Mouse (Mus musculus) CH12.LX (cell line): ENCODE measurements around the gene Dip2b. TPM values are rescaled to one million over a fixed set of nuclear protein-coding genes. Genes with fewer than 3 reads are reported as not detected.

ENCODE experiments used
- DNase-seq: peaks from one replicate; pipeline ENCODE4 v3.0.0-alpha.2; 2013; ENCODE audit errors: extremely low read depth
- H3K27ac ChIP-seq: 2 replicates; pipeline ENCODE4 v1.5.1; 2012; ENCODE audit warnings: low read depth, mild to moderate bottlenecking, control low read depth, moderate library complexity; ENCODE audit not compliant: insufficient read depth
- H3K27me3 ChIP-seq: replicated peaks from 2 replicates; pipeline ENCODE3; 2012; ENCODE audit warnings: inconsistent platforms
- H3K36me3 ChIP-seq, 2 experiments: replicated peaks in 1 of 2; 2 replicates each; pipeline versions ENCODE3 to v1.6.1; 2012; ENCODE audit warnings: inconsistent platforms in 1 of 2, low read length in 1 of 2, mild to moderate bottlenecking in 1 of 2, mixed read lengths in 1 of 2, moderate library complexity in 1 of 2; ENCODE audit not compliant: control insufficient read depth in 1 of 2, insufficient read depth in 1 of 2
- H3K4me1 ChIP-seq, 2 experiments: 2 replicates each; pipeline ENCODE4 v1.6.1; 2012; ENCODE audit warnings: inconsistent platforms in 1 of 2, moderate library complexity in 1 of 2; ENCODE audit not compliant: insufficient read depth in 2 of 2, control insufficient read depth in 1 of 2
- H3K4me2 ChIP-seq: 2 replicates; pipeline ENCODE4 v1.6.1; 2012; ENCODE audit warnings: low read depth, mild to moderate bottlenecking, control low read depth; ENCODE audit not compliant: poor library complexity, insufficient read depth, severe bottlenecking
- H3K4me3 ChIP-seq, 3 experiments: fragments of 150-350 bp in 1 of 3; sonication (generic) in 1 of 3; replicated peaks in 1 of 3; 2 replicates each; pipeline versions ENCODE3 to v1.5.1; 2011 to 2012; ENCODE audit warnings: low read depth in 2 of 3, low read length in 2 of 3, mild to moderate bottlenecking in 2 of 3, moderate library complexity in 2 of 3, control low read depth in 1 of 3, improper control_type of control experiment in 1 of 3, inconsistent platforms in 1 of 3, mixed read lengths in 1 of 3; ENCODE audit not compliant: poor library complexity in 1 of 3
- H3K79me2 ChIP-seq: replicated peaks from 2 replicates; pipeline ENCODE4 v1.6.1; 2012; ENCODE audit warnings: mild to moderate bottlenecking, moderate library complexity; ENCODE audit not compliant: control insufficient read depth, poor library complexity, insufficient read depth, severe bottlenecking; ENCODE audit errors: extremely low read depth
- H3K9ac ChIP-seq: 2 replicates; pipeline ENCODE4 v1.6.1; 2012; ENCODE audit warnings: low read depth, mild to moderate bottlenecking, control low read depth, moderate library complexity; ENCODE audit not compliant: insufficient read depth
- H3K9me3 ChIP-seq: replicated peaks from 2 replicates; pipeline ENCODE3; 2012; ENCODE audit warnings: low read length, inconsistent platforms, mixed read lengths
- BHLHE40 ChIP-seq: IDR thresholded peaks from 2 replicates; pipeline ENCODE4 v1.6.1; 2011; ENCODE audit warnings: mild to moderate bottlenecking, low read depth, low read length, improper control_type of control experiment
- CHD1 ChIP-seq: IDR thresholded peaks from 2 replicates; pipeline ENCODE4 v1.6.1; 2012; ENCODE audit warnings: low read depth, low read length, improper control_type of control experiment, inconsistent platforms
- CHD2 ChIP-seq: IDR thresholded peaks from 2 replicates; pipeline ENCODE4 v1.6.1; 2011; ENCODE audit warnings: low read length, improper control_type of control experiment
- CTCF ChIP-seq, 2 experiments: IDR thresholded peaks in 1 of 2; conservative IDR thresholded peaks in 1 of 2; 2 replicates each; pipeline ENCODE4 v1.5.1; 2011 to 2012; ENCODE audit warnings: low read depth in 2 of 2, low read length in 2 of 2, improper control_type of control experiment in 1 of 2, inconsistent platforms in 1 of 2, mild to moderate bottlenecking in 1 of 2, moderate library complexity in 1 of 2
- E2F4 ChIP-seq: IDR thresholded peaks from 2 replicates; pipeline ENCODE4 v1.6.1; 2011; ENCODE audit warnings: low read depth, low read length, improper control_type of control experiment; ENCODE audit not compliant: insufficient replicate concordance
- ELF1 ChIP-seq: IDR thresholded peaks from 2 replicates; pipeline ENCODE4 v1.6.1; 2014; ENCODE audit warnings: low read depth, mild to moderate bottlenecking, inconsistent platforms, low read length, improper control_type of control experiment
- EP300 ChIP-seq: IDR thresholded peaks from 2 replicates; pipeline ENCODE4 v1.6.1; 2011; ENCODE audit warnings: low read length, improper control_type of control experiment
- ETS1 ChIP-seq: conservative IDR thresholded peaks from 2 replicates; pipeline ENCODE4 v1.6.1; 2012; ENCODE audit warnings: low read depth, mild to moderate bottlenecking, inconsistent platforms, low read length, improper control_type of control experiment, moderate library complexity
- GABPA ChIP-seq: IDR thresholded peaks from 2 replicates; pipeline ENCODE4 v1.6.1; 2012; ENCODE audit warnings: low read depth, low read length, improper control_type of control experiment, inconsistent platforms; ENCODE audit not compliant: insufficient replicate concordance
- HCFC1 ChIP-seq: IDR thresholded peaks from 2 replicates; pipeline ENCODE4 v1.6.1; 2012; ENCODE audit warnings: low read depth, mild to moderate bottlenecking, inconsistent platforms, low read length, improper control_type of control experiment
- IRF4 ChIP-seq: IDR thresholded peaks from 2 replicates; pipeline ENCODE4 v1.6.1; 2014; ENCODE audit warnings: low read depth, mild to moderate bottlenecking, inconsistent platforms, low read length, improper control_type of control experiment
- JUN ChIP-seq: IDR thresholded peaks from 2 replicates; pipeline ENCODE4 v1.6.1; 2011; ENCODE audit warnings: low read depth, mild to moderate bottlenecking, low read length, improper control_type of control experiment, moderate library complexity; ENCODE audit not compliant: insufficient read depth
- JUND ChIP-seq: conservative IDR thresholded peaks from 2 replicates; pipeline ENCODE4 v1.6.1; 2011; ENCODE audit warnings: low read depth, low read length, improper control_type of control experiment
- KAT2A ChIP-seq: IDR thresholded peaks from 2 replicates; pipeline ENCODE4 v1.6.1; 2012; ENCODE audit warnings: low read length, improper control_type of control experiment, inconsistent platforms; ENCODE audit not compliant: insufficient replicate concordance
- MAFK ChIP-seq: IDR thresholded peaks from 2 replicates; pipeline ENCODE4 v1.6.1; 2011; ENCODE audit warnings: low read length, improper control_type of control experiment; ENCODE audit not compliant: insufficient replicate concordance
- MAX ChIP-seq: IDR thresholded peaks from 2 replicates; pipeline ENCODE4 v1.6.1; 2011; ENCODE audit warnings: low read length, improper control_type of control experiment
- MAZ ChIP-seq: IDR thresholded peaks from 2 replicates; pipeline ENCODE4 v1.6.1; 2012; ENCODE audit warnings: low read depth, mild to moderate bottlenecking, inconsistent platforms, low read length, improper control_type of control experiment, moderate library complexity
- MEF2A ChIP-seq: IDR thresholded peaks from 2 replicates; pipeline ENCODE4 v1.6.1; 2014; ENCODE audit warnings: low read depth, mild to moderate bottlenecking, inconsistent platforms, low read length, improper control_type of control experiment, borderline replicate concordance
- MXI1 ChIP-seq: IDR thresholded peaks from 2 replicates; pipeline ENCODE4 v1.6.1; 2011; ENCODE audit warnings: mild to moderate bottlenecking, low read depth, low read length, improper control_type of control experiment
- MYC ChIP-seq: IDR thresholded peaks from 2 replicates; pipeline ENCODE4 v1.6.1; 2011; ENCODE audit warnings: low read depth, mild to moderate bottlenecking, improper control_type of control experiment, low read length
- NELFE ChIP-seq: IDR thresholded peaks from 2 replicates; pipeline ENCODE4 v1.6.1; 2011; ENCODE audit warnings: low read depth, low read length, improper control_type of control experiment
- NRF1 ChIP-seq: IDR thresholded peaks from 2 replicates; pipeline ENCODE4 v1.6.1; 2014; ENCODE audit warnings: low read depth, mild to moderate bottlenecking, inconsistent platforms, low read length, improper control_type of control experiment, moderate library complexity
- PAX5 ChIP-seq: IDR thresholded peaks from 2 replicates; pipeline ENCODE4 v1.6.1; 2012; ENCODE audit warnings: low read length, inconsistent platforms, mixed read lengths
- POLR2A ChIP-seq: IDR thresholded peaks from 2 replicates; pipeline ENCODE4 v1.6.1; 2011; ENCODE audit warnings: low read depth, mild to moderate bottlenecking, improper control_type of control experiment, low read length
- POLR2AphosphoS2 ChIP-seq: IDR thresholded peaks from 2 replicates; pipeline ENCODE4 v1.6.1; 2011; ENCODE audit warnings: low read depth, low read length, improper control_type of control experiment
- RAD21 ChIP-seq: IDR thresholded peaks from 2 replicates; pipeline ENCODE4 v1.6.1; 2011; ENCODE audit warnings: low read depth, mild to moderate bottlenecking, low read length, improper control_type of control experiment, moderate library complexity
- RCOR1 ChIP-seq: conservative IDR thresholded peaks from 2 replicates; pipeline ENCODE4 v1.6.1; 2012; ENCODE audit warnings: low read depth, mild to moderate bottlenecking, inconsistent platforms, low read length, improper control_type of control experiment
- SIN3A ChIP-seq: IDR thresholded peaks from 2 replicates; pipeline ENCODE4 v1.6.1; 2012; ENCODE audit warnings: low read length, improper control_type of control experiment, inconsistent platforms
- SMC3 ChIP-seq: IDR thresholded peaks from 2 replicates; pipeline ENCODE4 v1.6.1; 2011; ENCODE audit warnings: low read depth, low read length, improper control_type of control experiment
- TBP ChIP-seq: conservative IDR thresholded peaks from 2 replicates; pipeline ENCODE4 v1.6.1; 2011; ENCODE audit warnings: low read depth, low read length, improper control_type of control experiment
- TCF12 ChIP-seq: IDR thresholded peaks from 2 replicates; pipeline ENCODE4 v1.6.1; 2014; ENCODE audit warnings: low read depth, mild to moderate bottlenecking, inconsistent platforms, low read length, improper control_type of control experiment
- UBTF ChIP-seq: IDR thresholded peaks from 2 replicates; pipeline ENCODE4 v1.6.1; 2012; ENCODE audit warnings: low read depth, mild to moderate bottlenecking, inconsistent platforms, low read length, improper control_type of control experiment, moderate library complexity
- USF1 ChIP-seq: IDR thresholded peaks from 2 replicates; pipeline ENCODE4 v1.6.1; 2014; ENCODE audit warnings: low read depth, mild to moderate bottlenecking, inconsistent platforms, low read length, improper control_type of control experiment
- USF2 ChIP-seq: conservative IDR thresholded peaks from 2 replicates; pipeline ENCODE4 v1.6.1; 2011; ENCODE audit warnings: low read depth, low read length, improper control_type of control experiment
- ZC3H11A ChIP-seq: IDR thresholded peaks from 2 replicates; pipeline ENCODE4 v1.6.1; 2012; ENCODE audit warnings: low read depth, mild to moderate bottlenecking, inconsistent platforms, low read length, improper control_type of control experiment
- ZKSCAN1 ChIP-seq: IDR thresholded peaks from 2 replicates; pipeline ENCODE4 v1.6.1; 2012; ENCODE audit warnings: low read depth, inconsistent platforms, low read length, improper control_type of control experiment, borderline replicate concordance
- ZMIZ1 ChIP-seq: IDR thresholded peaks from 2 replicates; pipeline ENCODE4 v1.6.1; 2012; ENCODE audit warnings: low read depth, mild to moderate bottlenecking, inconsistent platforms, low read length, improper control_type of control experiment
- ZNF384 ChIP-seq: IDR thresholded peaks from 2 replicates; pipeline ENCODE4 v1.6.1; 2012; ENCODE audit warnings: low read depth, low read length, improper control_type of control experiment, inconsistent platforms
- dilution Hi-C: fragments of 300-500 bp; cut with MboI; formaldehyde crosslinking; loops from 2 replicates; pipeline ENCODE4 v1.14.3; 2020; ENCODE audit warnings: low sequenced_read_pairs; ENCODE audit not compliant: extremely low pct_unique_long_range_greater_than_20kb, extremely low pct_ligation_motif_present
- in situ Hi-C: fragments of 300-500 bp; cut with MboI; formaldehyde crosslinking; loops from 3 replicates; pipeline ENCODE4 v1.14.3; 2019; ENCODE audit warnings: low sequenced_read_pairs, low pct_ligation_motif_present, low pct_unique_long_range_greater_than_20kb, mixed read lengths
- polyA plus RNA-seq: library from polyadenylated mRNA; unstranded; fragments of >175 nt; gene quantifications from 2 replicates; pipeline ENCODE4 v1.2.1, GENCODE M21; 2012; ENCODE audit warnings: low read depth; ENCODE audit not compliant: insufficient read length
- total RNA-seq, 2 experiments: library from RNA; depleted of rRNA; stranded (reverse); fragments of 300-350 nt in 1 of 2; fragments of >200 nt in 1 of 2; gene quantifications; 2 replicates each; pipeline ENCODE4 v1.2.3; 2012 to 2014

Dip2b gene
- total and polyA plus RNA-seq, 3 experiments: 15.7 to 18.2 (median 16.7) TPM

GRCm38 (mm10) chr15:100204574-100204973 lies 166.1 kb downstream of the Dip2b start:
- dilution Hi-C loops: no loop called here
- TF ChIP-seq CHD1: peak; percentile 95
- 0 out of 2 replicates have a peak, but pooled peaks have one; percentile 62 for TF ChIP-seq PAX5
- TF ChIP-seq USF1: no peak
- TF ChIP-seq MAFK: no peak
- no peak for TF ChIP-seq MAX
- TF ChIP-seq ZNF384: no peak
- TF ChIP-seq SMC3: no peak
- TF ChIP-seq E2F4: no peak
- TF ChIP-seq MAZ: peak; percentile 49; the same call in 1 of the 2 replicates
- no peak for TF ChIP-seq TBP
- TF ChIP-seq GABPA: no peak
- no peak for TF ChIP-seq CHD2
- peak; percentile 85 for TF ChIP-seq EP300
- no peak for TF ChIP-seq POLR2AphosphoS2
- TF ChIP-seq ELF1: peak; percentile 62
- TF ChIP-seq USF2: no peak
- peak; percentile 64; the same call in 1 of the 2 replicates for TF ChIP-seq ZMIZ1
- 0 out of 2 replicates have a peak, but pooled peaks have one; percentile 15 for TF ChIP-seq KAT2A
- peak; percentile 80; the same call in 1 of the 2 replicates for TF ChIP-seq TCF12
- TF ChIP-seq MXI1: peak; percentile 29; the same call in 1 of the 2 replicates
- TF ChIP-seq JUND: peak; percentile 37; the same call in 1 of the 2 replicates
- no peak for TF ChIP-seq ZKSCAN1
- no peak for TF ChIP-seq RAD21
- no peak for TF ChIP-seq CTCF (conservative IDR thresholded peaks at IDR 0.05 in 1 of 2, IDR thresholded peaks at IDR 0.05 in 1 of 2; ENCODE audit: low read depth in 2 of 2, low read length in 2 of 2)
- no peak for TF ChIP-seq MYC
- TF ChIP-seq JUN: peak; percentile 61
- TF ChIP-seq POLR2A: peak; percentile 14; the same call in 1 of the 2 replicates
- 0 out of 2 replicates have a peak, but pooled peaks have one; percentile 37 for TF ChIP-seq NELFE
- no peak; the same call in 1 of the 2 replicates for TF ChIP-seq RCOR1
- peak; percentile 89 for TF ChIP-seq ETS1
- no peak for TF ChIP-seq NRF1
- peak; percentile 68 for TF ChIP-seq IRF4
- TF ChIP-seq BHLHE40: peak; percentile 84
- peak; percentile 61; the same call in 1 of the 2 replicates for TF ChIP-seq SIN3A
- no peak for TF ChIP-seq UBTF
- peak; percentile 86 for TF ChIP-seq MEF2A
- TF ChIP-seq HCFC1: 0 out of 2 replicates have a peak, but pooled peaks have one; percentile 32
- no peak for TF ChIP-seq ZC3H11A
- no peaks in the 10 kb centered on the region for H3K27me3 ChIP-seq
- peak overlapping the region in 2 of 3 experiments; percentile 4 to 8 for H3K4me3 ChIP-seq
- no peaks in the 10 kb centered on the region for H3K9me3 ChIP-seq
- DNase-seq: peak; percentile 83
- peak overlapping the region; percentile 17; the same call in 1 of the 2 replicates for H3K4me2 ChIP-seq
- in situ Hi-C loops: no loop called here
- peak overlapping the region; percentile 67 for H3K9ac ChIP-seq
- no peaks in the 10 kb centered on the region for H3K79me2 ChIP-seq
- H3K4me1 ChIP-seq: peaks cover 14 to 27% of the 10 kb centered on the region in 2 experiments
- H3K27ac ChIP-seq: peak overlapping the region; percentile 90
- H3K36me3 ChIP-seq: peaks cover 38 to 80% of the 10 kb centered on the region in 2 experiments
